Mouse (Mus musculus) brain, embryonic 14.5 days (tissue): ENCODE measurements around the gene Rasgef1b.

Experiments
- CTCF ChIP-seq: fragments of 200-500 bp; IDR thresholded peaks from 2 replicates; pipeline ENCODE4 v1.5.1; 2012; ENCODE audit warnings: inconsistent platforms, mild to moderate bottlenecking, moderate library complexity, borderline replicate concordance; ENCODE audit not compliant: insufficient read depth, insufficient read length; ENCODE audit errors: extremely low read depth
- POLR2A ChIP-seq: fragments of 200-500 bp; IDR thresholded peaks from 2 replicates; pipeline ENCODE4 v1.6.1; 2012; ENCODE audit warnings: mild to moderate bottlenecking, inconsistent platforms, borderline replicate concordance; ENCODE audit not compliant: poor library complexity, insufficient read depth, insufficient read length, severe bottlenecking; ENCODE audit errors: extremely low read depth

- no peak for TF ChIP-seq CTCF
- no peak for TF ChIP-seq POLR2A
Observed at GRCm38 (mm10) chr5:99544664-99545494, 184.0 kb downstream of the Rasgef1b start.
